Mouse (Mus musculus): ENCODE measurements around the gene Tub. TPM values are rescaled to one million over a fixed set of nuclear protein-coding genes. Genes with fewer than 3 reads are reported as not detected.

The Tub gene
- not detected in 2 replicates for total RNA-seq (2017)

- ATAC-seq (replicated peaks in 1 of 2; ENCODE audit: insufficient read depth in 1 of 2, low FRiP score in 2 of 2, low TSS enrichment in 1 of 2, low read depth in 1 of 2, poor library complexity in 2 of 2, severe bottlenecking in 2 of 2): peak; percentile 12 to 55; a peak in 2 of 4 replicates
Measured at GRCm38 (mm10) chr7:108950312-108950761, at the start of gene Tub. TSS of gene Tub (plus strand) at chr7:108950338.

- no peak for ATAC-seq (replicated peaks in 1 of 2; ENCODE audit: insufficient read depth in 1 of 2, low FRiP score in 2 of 2, low TSS enrichment in 1 of 2, low read depth in 1 of 2, poor library complexity in 2 of 2, severe bottlenecking in 2 of 2)
Measured at GRCm38 (mm10) chr7:108903969-108904368, 46.2 kb upstream of the Tub start.

DNA sequence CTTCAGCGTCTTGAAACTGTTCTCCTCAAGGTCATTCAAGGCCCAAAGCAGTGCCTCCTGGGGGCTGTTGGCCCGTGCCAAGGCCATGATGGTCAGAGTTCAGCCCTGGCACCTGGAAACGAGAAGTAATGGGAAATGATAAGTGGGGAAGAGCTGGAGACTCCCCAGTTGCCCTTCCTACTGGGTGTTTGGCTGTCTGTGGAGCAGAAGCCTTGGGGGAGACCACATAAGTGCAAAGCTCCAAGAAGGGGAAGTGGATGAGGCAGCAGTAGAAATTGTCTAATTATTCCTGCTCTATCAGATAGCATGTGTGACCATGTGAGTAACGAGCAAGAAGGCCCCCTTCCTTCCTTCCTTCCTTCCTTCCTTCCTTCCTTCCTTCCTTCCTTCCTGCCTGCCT is 23.1 kb upstream of the Tub start:
- ATAC-seq (replicated peaks in 1 of 2; ENCODE audit: insufficient read depth in 1 of 2, low FRiP score in 2 of 2, low TSS enrichment in 1 of 2, low read depth in 1 of 2, poor library complexity in 2 of 2, severe bottlenecking in 2 of 2): peak; percentile 60 to 62

GRCm38 (mm10) chr7:108928280-108929188 is 21.6 kb upstream of the Tub start:
- no peak for ATAC-seq (replicated peaks in 1 of 2; ENCODE audit: insufficient read depth in 1 of 2, low FRiP score in 2 of 2, low TSS enrichment in 1 of 2, low read depth in 1 of 2, poor library complexity in 2 of 2, severe bottlenecking in 2 of 2)

- ATAC-seq (replicated peaks in 1 of 2; ENCODE audit: insufficient read depth in 1 of 2, low FRiP score in 2 of 2, low TSS enrichment in 1 of 2, low read depth in 1 of 2, poor library complexity in 2 of 2, severe bottlenecking in 2 of 2): peak; percentile 57 to 59
Measured at GRCm38 (mm10) chr7:108929726-108930393, 20.3 kb upstream of the Tub start, which contains the start of gene Nlrp10. TSS of gene Nlrp10 (minus strand) at chr7:108930178.

DNA sequence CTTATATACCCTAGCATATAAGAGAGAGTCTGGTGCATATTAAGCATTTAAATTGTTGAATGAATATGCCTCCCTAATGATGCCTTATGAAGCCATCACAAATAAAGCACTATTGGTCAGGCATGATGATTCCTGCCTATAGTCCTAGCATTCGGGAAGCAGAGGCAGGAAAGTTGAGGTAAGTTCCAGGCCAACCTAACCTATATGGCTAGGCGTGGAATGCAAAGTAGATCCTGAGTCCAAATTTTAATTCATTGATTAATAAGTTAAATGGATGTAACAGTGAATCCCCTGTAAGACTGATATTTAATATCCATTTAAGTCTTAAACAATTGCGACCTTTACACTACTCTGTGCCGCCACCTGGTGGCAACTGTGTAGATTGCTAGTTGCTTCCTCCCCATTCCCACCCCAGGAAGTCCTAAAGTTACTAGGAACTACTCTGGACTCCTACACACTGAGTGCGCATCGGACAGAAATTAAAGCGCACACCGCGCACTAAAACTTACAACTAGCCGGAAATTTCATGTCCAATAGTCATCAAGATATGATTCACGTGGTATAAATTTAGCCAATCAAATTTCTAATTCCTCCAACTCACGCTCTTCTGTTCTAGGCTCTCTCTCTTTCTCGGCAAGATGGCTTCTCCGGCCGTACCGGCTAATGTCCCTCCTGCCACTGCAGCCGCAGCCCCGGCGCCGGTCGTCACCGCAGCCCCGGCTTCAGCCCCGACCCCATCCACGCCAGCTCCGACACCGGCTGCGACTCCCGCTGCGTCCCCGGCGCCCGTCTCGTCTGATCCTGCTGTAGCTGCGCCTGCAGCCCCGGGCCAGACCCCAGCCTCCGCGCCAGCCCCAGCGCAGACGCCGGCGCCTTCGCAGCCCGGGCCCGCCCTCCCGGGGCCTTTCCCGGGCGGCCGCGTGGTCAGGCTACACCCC is 16.1 kb upstream of the Tub start, which contains the start of gene Eif3f:
TSS of gene Eif3f (plus strand) at position 624 of the 938 bp plus-strand sequence.
- ATAC-seq (replicated peaks in 1 of 2; ENCODE audit: insufficient read depth in 1 of 2, low FRiP score in 2 of 2, low TSS enrichment in 1 of 2, low read depth in 1 of 2, poor library complexity in 2 of 2, severe bottlenecking in 2 of 2): peak; percentile 90 to 95

GRCm38 (mm10) chr7:108934836-108935235 is 15.3 kb upstream of the Tub start:
- ATAC-seq (replicated peaks in 1 of 2; ENCODE audit: insufficient read depth in 1 of 2, low FRiP score in 2 of 2, low TSS enrichment in 1 of 2, low read depth in 1 of 2, poor library complexity in 2 of 2, severe bottlenecking in 2 of 2): no peak

DNA sequence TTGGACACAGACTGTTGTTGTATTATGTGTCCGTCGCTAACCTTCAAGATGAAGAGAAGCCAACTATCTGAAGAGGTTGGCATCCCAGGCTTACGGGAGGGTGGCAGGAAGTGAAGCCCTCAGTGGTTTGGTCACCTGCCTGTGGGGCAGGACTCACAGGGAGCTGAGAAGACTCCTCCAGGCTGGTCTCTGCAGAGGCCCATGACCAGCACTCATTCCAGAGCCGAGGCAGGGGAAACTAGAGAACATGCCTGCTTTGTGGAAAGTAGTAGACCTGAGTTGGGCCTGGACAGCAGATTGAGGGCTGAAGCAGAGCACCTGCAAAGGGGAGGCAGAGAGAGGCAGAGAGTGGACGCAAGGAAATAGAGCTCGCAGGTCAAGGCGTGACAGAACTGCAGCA is 14.7 kb upstream of the Tub start:
- ATAC-seq (replicated peaks in 1 of 2; ENCODE audit: insufficient read depth in 1 of 2, low FRiP score in 2 of 2, low TSS enrichment in 1 of 2, low read depth in 1 of 2, poor library complexity in 2 of 2, severe bottlenecking in 2 of 2): no peak

DNA sequence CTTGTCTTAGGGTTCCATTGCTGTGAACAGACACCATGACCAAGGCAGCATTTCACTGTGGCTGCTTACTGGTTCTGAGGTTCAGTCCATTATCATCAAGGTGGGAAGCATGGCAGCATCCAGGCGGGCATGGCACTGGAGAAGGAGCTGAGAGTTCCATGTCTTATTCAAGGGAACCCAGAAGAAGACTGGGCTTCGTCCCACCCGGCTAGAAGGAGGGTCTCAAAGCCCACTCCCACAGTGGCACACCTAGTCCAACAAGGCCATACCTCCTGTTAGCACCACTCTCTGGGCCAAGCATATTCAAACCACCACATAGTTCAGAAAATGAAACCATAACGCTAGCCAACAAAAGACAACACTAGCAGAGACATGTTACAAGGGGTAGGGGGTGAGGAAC is 13.5 kb upstream of the Tub start:
- no peak for ATAC-seq (replicated peaks in 1 of 2; ENCODE audit: insufficient read depth in 1 of 2, low FRiP score in 2 of 2, low TSS enrichment in 1 of 2, low read depth in 1 of 2, poor library complexity in 2 of 2, severe bottlenecking in 2 of 2)

GRCm38 (mm10) chr7:108941466-108941865 is 8.7 kb upstream of the Tub start:
- ATAC-seq (replicated peaks in 1 of 2; ENCODE audit: insufficient read depth in 1 of 2, low FRiP score in 2 of 2, low TSS enrichment in 1 of 2, low read depth in 1 of 2, poor library complexity in 2 of 2, severe bottlenecking in 2 of 2): no peak

GRCm38 (mm10) chr7:108944002-108944401 is 6.1 kb upstream of the Tub start:
- ATAC-seq (replicated peaks in 1 of 2; ENCODE audit: insufficient read depth in 1 of 2, low FRiP score in 2 of 2, low TSS enrichment in 1 of 2, low read depth in 1 of 2, poor library complexity in 2 of 2, severe bottlenecking in 2 of 2): peak; percentile 77 to 78

DNA sequence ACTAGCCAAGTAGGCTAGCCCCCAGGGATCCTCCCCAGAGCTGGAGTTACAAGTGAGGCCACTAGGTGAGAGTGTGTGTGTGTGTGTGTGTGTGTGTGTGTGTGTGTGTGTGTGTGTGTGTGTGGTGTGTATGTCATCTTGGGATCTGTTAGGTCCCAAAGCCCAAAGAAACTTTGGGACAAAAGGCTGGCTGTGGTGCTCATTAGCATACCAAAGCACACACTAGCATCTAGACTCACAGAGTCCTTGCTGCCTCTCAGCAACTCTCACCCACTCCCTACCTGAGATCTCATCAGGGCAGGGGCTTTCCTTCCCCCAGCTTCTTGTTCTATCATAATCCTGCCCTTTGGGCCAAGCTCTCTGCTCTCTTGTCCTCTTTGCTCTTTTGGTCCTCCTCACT is 1.5 kb upstream of the Tub start:
- no peak for ATAC-seq (replicated peaks in 1 of 2; ENCODE audit: insufficient read depth in 1 of 2, low FRiP score in 2 of 2, low TSS enrichment in 1 of 2, low read depth in 1 of 2, poor library complexity in 2 of 2, severe bottlenecking in 2 of 2)

DNA sequence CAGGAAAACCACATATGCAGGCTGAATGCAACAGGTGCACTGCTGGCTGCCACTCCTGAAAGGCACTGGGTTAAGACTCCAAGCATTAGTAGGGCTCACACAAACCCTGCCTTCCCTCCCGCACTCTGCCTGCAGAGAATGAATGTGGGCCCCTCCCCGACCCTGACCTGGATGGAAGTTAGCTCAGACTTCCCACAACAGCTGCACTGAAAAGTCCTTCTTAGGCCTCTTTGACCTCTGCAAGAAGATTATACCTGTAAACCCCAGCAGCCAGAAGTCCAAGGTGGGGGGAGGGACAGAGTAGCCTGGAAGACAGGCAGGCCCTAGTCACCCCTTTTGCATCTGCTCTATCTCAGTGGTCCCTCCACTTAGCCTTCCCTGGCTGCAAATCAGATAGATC is 837 bp upstream of the Tub start:
- no peak for ATAC-seq (replicated peaks in 1 of 2; ENCODE audit: insufficient read depth in 1 of 2, low FRiP score in 2 of 2, low TSS enrichment in 1 of 2, low read depth in 1 of 2, poor library complexity in 2 of 2, severe bottlenecking in 2 of 2)

DNA sequence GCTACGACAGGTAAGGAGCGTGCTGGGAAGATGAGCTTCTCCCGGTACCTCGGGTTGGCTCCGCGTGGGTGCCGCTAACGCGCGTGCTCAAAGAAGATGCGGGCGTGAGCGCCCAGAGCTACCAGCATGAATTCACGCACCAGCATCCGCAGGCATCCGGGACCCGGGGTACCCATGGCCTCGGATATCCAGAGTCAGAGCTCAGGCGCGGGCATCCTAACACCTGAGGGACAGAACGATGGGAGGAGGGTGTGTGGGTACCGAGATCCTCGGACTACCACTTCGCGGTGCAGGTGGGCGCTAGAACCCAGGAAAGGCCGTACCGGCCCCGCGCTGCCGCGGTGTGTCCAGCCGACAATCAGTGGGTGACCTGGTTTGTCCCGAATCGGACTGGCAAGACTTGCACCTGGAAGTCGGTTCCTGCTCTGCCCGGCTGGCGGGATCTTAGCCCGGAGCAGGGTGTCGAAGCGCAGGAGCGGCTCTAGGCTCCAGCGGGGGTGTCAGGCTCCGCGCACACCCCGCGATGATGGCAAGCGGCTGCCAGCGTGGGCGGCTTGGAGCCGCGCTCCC is 709 bp downstream of the Tub start:
- ATAC-seq (replicated peaks in 1 of 2; ENCODE audit: insufficient read depth in 1 of 2, low FRiP score in 2 of 2, low TSS enrichment in 1 of 2, low read depth in 1 of 2, poor library complexity in 2 of 2, severe bottlenecking in 2 of 2): peak; percentile 22 to 34; a peak in 1 of 4 replicates

DNA sequence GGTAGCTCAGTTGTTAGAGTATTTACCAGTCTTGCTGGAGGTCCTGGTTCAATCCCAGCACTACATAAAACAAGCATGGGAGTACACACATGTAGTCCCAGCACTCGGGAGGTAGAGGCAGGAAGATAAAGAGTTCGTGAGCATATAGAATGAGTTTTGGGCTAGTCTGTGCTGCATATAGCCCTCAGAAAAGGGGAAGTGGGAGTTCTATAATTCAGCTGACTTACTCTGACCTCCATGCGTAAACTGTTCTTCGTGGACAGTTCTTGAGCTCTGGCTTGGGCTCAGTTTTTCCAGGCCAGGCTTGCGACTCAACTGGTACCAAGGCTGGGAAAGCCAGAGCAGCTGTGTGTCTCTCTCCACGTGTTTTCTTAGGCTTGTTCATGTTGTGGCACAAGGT is 2.7 kb downstream of the Tub start:
- no peak for ATAC-seq (replicated peaks in 1 of 2; ENCODE audit: insufficient read depth in 1 of 2, low FRiP score in 2 of 2, low TSS enrichment in 1 of 2, low read depth in 1 of 2, poor library complexity in 2 of 2, severe bottlenecking in 2 of 2)

GRCm38 (mm10) chr7:108954185-108954584 is 4.0 kb downstream of the Tub start:
- peak in 1 of 2 experiments; percentile 44; a peak in 1 of 4 replicates for ATAC-seq (replicated peaks in 1 of 2; ENCODE audit: insufficient read depth in 1 of 2, low FRiP score in 2 of 2, low TSS enrichment in 1 of 2, low read depth in 1 of 2, poor library complexity in 2 of 2, severe bottlenecking in 2 of 2)

GRCm38 (mm10) chr7:108957734-108958133 is 7.6 kb downstream of the Tub start:
- no peak for ATAC-seq (replicated peaks in 1 of 2; ENCODE audit: insufficient read depth in 1 of 2, low FRiP score in 2 of 2, low TSS enrichment in 1 of 2, low read depth in 1 of 2, poor library complexity in 2 of 2, severe bottlenecking in 2 of 2)

All from hematopoietic stem cell, adult 5-6 weeks (primary cell).